8 mouse cellular contexts compared by ENCODE assay signal in genomic region chr9:22389021-22389476, GRCm38 (mm10). TPM values are rescaled to one million over a fixed set of nuclear protein-coding genes. Genes with fewer than 3 reads are reported as not detected.
DNase-seq lines count a peak whose midpoint lies in the region; TF ChIP-seq lines count a peak whose summit lies in the region.

TSS of gene Anln (minus strand) at chr9:22389188.

- no peaks in the 10 kb centered on the region for H3K4me1 ChIP-seq in cortical plate, adult 2 months (ENCODE audit: control insufficient read depth, insufficient read depth, low read length)

- intact Hi-C loops in left cerebral cortex, adult 2 months (cut with DNase I): no loop called here

- TF ChIP-seq CTCF in cortical plate, adult 2 months (IDR thresholded peaks at IDR 0.05; ENCODE audit: extremely low read depth, insufficient read depth, low read length): no peak
- no peak for TF ChIP-seq CTCF in left cerebral cortex, adult 2 months (IDR thresholded peaks at IDR 0.05)

- peaks cover 46% of the 10 kb centered on the region for H3K79me2 ChIP-seq in macrophage (ENCODE audit: inconsistent target)

- peak; percentile 91 for DNase-seq in adipocyte (ENCODE audit: low spot score)
- peak; percentile 75 to 79 for DNase-seq in gastrocnemius, adult 8-10 months (ENCODE audit: low spot score in 2 of 2)
- DNase-seq in hindlimb bud, embryonic 11.5 days (ENCODE audit: extremely low spot score, low read depth, low spot score): peak; percentile 58
- DNase-seq in left cerebral cortex, adult 2 months (ENCODE audit: extremely low spot score in 1 of 2, low spot score in 2 of 2): peak; percentile 85 to 86
- DNase-seq in retina, postnatal 7 days (ENCODE audit: low read depth, low spot score): peak; percentile 82
- DNase-seq in urinary bladder, adult 2 months (ENCODE audit: low spot score): peak; percentile 87

- H3K4me3 ChIP-seq in cortical plate, adult 2 months (ENCODE audit: insufficient read depth, low read length): peak within 1 kb of the TSS; percentile 67
- peak within 1 kb of the TSS; percentile 66 for H3K4me3 ChIP-seq in left cerebral cortex, adult 2 months
- peak within 1 kb of the TSS; percentile 72 for H3K4me3 ChIP-seq in macrophage (ENCODE audit: inconsistent target)

- no peaks in the 10 kb centered on the region for H3K36me3 ChIP-seq in macrophage (ENCODE audit: inconsistent target)

- TF ChIP-seq POLR2A in cortical plate, adult 2 months (IDR thresholded peaks at IDR 0.05; ENCODE audit: extremely low read depth, insufficient read depth, low read length): peak; percentile 86

- WGBS in macrophage (ENCODE audit: missing documents): 3% methylated on average over 44 of the region's 44 CpGs

- peak within 1 kb of the TSS; percentile 49 for H3K27ac ChIP-seq in cortical plate, adult 2 months (ENCODE audit: insufficient read depth, low read length)
- H3K27ac ChIP-seq in left cerebral cortex, adult 2 months: peak within 1 kb of the TSS; percentile 92
- peak within 1 kb of the TSS; percentile 82 for H3K27ac ChIP-seq in macrophage

RNA-seq across cellular contexts. Expression of gene Anln, which starts in this region (rescaled TPM):
- polyA plus RNA-seq in cortical plate, adult 2 months (2012; rRNA removed): 10.5 and 14.0 TPM in 2 replicates
- 1 to 10 TPM in 3 of 4 experiments, under 1 TPM in 1; 0.97 to 2.0 (median 1.7) TPM for total RNA-seq in gastrocnemius, adult 8-10 months (2022)
- total RNA-seq in left cerebral cortex, adult 2 months (2021): 1 to 10 TPM; 8.6 to 9.7 TPM
- 10 to 100 TPM in 5 of 26 experiments, 1 to 10 TPM in 20, under 1 TPM in 1; 0.43 to 26.8 (median 5.1) TPM for total RNA-seq in macrophage (2018; cell fraction: chromatin; rRNA removed)
- total RNA-seq in macrophage (2018; cell fraction: cytosol; rRNA removed): 1 to 10 TPM in 22 of 26 experiments, under 1 TPM in 4; 0.56 to 7.0 (median 2.0) TPM
- total RNA-seq in macrophage (2018; cell fraction: nucleus; rRNA removed): 10 to 100 TPM in 1 of 26 experiments, 1 to 10 TPM in 22, under 1 TPM in 3; 0.83 to 21.4 (median 2.7) TPM
- 0.66 to 6.4 TPM (median 4.6 TPM) in 3 replicates for polyA plus RNA-seq in macrophage (2018)
- 5.2 and 6.6 TPM in 2 replicates for polyA plus RNA-seq in urinary bladder, adult 2 months (2012; rRNA removed)

Comparison
In these comparisons a context has a peak if more than half of its experiments do, and no peak if none do; other contexts are left out.
1. Peak in every context shown above with its lines: DNase-seq, H3K4me3 ChIP-seq and H3K27ac ChIP-seq.